Mouse (Mus musculus) stomach, embryonic 15.5 days (tissue): Measurements from ENCODE around the gene Vmn1r31. TPM values are rescaled to one million over a fixed set of nuclear protein-coding genes. Genes with fewer than 3 reads are reported as not detected.

Experiments
- ATAC-seq: fragments of 200-750 bp; cut with Nextera tagmentation; 2 replicates; pipeline ENCODE4 v1.8.0; 2017; ENCODE audit warnings: low read depth, moderate number of reproducible peaks, moderate TSS enrichment; ENCODE audit not compliant: insufficient read depth, low FRiP score
- H3K27ac ChIP-seq: fragments of 300-500 bp; sonication (generic); 2 replicates; pipeline ENCODE4 v1.5.1; 2015; ENCODE audit warnings: mild to moderate bottlenecking, inconsistent platforms
- H3K27me3 ChIP-seq: fragments of 300-500 bp; sonication (generic); replicated peaks from 2 replicates; pipeline ENCODE4 v1.6.1; 2015; ENCODE audit warnings: inconsistent platforms
- H3K36me3 ChIP-seq: fragments of 300-500 bp; sonication (generic); 2 replicates; pipeline ENCODE4 v1.6.1; 2015; ENCODE audit warnings: inconsistent platforms
- H3K4me1 ChIP-seq: fragments of 300-500 bp; sonication (generic); 2 replicates; pipeline ENCODE4 v1.6.1; 2015; ENCODE audit warnings: inconsistent platforms
- H3K4me2 ChIP-seq: fragments of 300-500 bp; sonication (generic); 2 replicates; pipeline ENCODE4 v1.6.1; 2015; ENCODE audit warnings: mild to moderate bottlenecking, inconsistent platforms
- H3K4me3 ChIP-seq: fragments of 300-500 bp; sonication (generic); replicated peaks from 2 replicates; pipeline ENCODE4 v1.5.1; 2015; ENCODE audit warnings: inconsistent platforms
- H3K9ac ChIP-seq: fragments of 300-500 bp; sonication (generic); 2 replicates; pipeline ENCODE4 v1.6.1; 2015; ENCODE audit warnings: inconsistent platforms
- H3K9me3 ChIP-seq: fragments of 300-500 bp; sonication (generic); 2 replicates; pipeline ENCODE4 v1.6.1; 2016; ENCODE audit warnings: inconsistent platforms
- WGBS: fragments of 180-500 bp; shearing (Covaris S2); methylation state at CpG from one replicate; pipeline ENCODE4 v1.1.7; 2015; 5-methylcytosine and 5-hydroxymethylcytosine counted together
- polyA plus RNA-seq: library from polyadenylated mRNA; unstranded; fragments of >200 nt; fragmentation: Nextera tagmentation; extraction: Ambion mirVana; gene quantifications from 2 replicates; pipeline ENCODE4 v1.2.1, GENCODE M21; 2015

Gene Vmn1r31
- not detected in 2 replicates for polyA plus RNA-seq

DNA sequence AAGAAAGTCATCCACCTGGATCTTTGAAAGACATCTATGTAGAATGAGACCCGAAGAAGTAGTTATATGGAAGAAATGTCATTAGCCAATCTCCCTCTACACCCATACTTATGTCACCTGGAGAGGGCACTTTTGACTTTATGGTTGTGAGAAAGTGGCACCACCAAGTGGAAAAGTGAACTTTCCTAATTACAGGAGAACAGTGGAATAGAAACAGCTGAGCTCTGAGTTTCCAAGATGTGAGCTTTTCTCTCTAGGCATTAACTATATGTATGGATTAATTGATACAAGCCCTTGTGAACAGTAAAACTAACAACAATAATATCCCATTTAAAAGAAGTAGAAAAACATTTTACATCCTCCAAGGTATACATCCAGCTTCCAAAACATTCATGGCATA, at the start of gene Vmn1r31:
TSS of gene Vmn1r31 (minus strand) at position 101 of the 400 bp plus-strand sequence.
- Histone ChIP-seq H3K27me3 (no peaks in the 10 kb centered on the region), H3K4me1 (no peaks in the 10 kb centered on the region), H3K4me3 (no peak within 1 kb of the TSS), H3K27ac (no peak within 1 kb of the TSS), H3K36me3 (no peaks in the 10 kb centered on the region), H3K4me2 (no peak within 1 kb of the TSS), H3K9ac (no peak within 1 kb of the TSS), H3K9me3 (no peaks in the 10 kb centered on the region)
- ATAC-seq, result no peak
- WGBS, result 78% methylated on average over 1 of the region's 1 CpGs

DNA sequence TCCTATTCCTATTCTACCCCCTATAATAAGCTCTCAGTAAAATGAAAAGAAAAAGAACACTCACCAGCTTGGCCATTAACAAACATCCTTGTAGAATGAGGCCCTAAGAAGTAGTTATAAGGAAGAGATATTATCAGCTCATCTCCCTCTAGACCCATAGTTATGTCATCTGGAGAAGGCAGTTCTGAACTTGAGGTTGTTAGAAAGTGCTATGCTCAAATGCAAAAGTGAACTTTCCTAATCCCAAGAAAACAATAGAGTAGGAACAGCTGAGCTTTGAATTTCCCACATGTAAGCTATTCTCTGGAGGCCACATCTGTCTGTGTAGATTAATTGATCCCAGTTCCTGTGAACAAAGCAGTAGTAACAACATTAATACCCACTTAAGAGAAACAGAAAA, 31.8 kb downstream of the Vmn1r31 start, which contains the start of gene Vmn1r30:
TSS of gene Vmn1r30 (minus strand) at position 101 of the 400 bp plus-strand sequence.
- Histone ChIP-seq H3K9ac (no peak within 1 kb of the TSS), H3K27ac (no peak within 1 kb of the TSS), H3K4me2 (no peak within 1 kb of the TSS), H3K27me3 (no peaks in the 10 kb centered on the region), H3K9me3 (no peaks in the 10 kb centered on the region), H3K36me3 (no peaks in the 10 kb centered on the region), H3K4me1 (no peaks in the 10 kb centered on the region), H3K4me3 (no peak within 1 kb of the TSS)
- ATAC-seq, result no peak

Other genes starting within 250 kb of the Vmn1r31 start
- gene Vmn1r28, start 213.3 kb downstream of the Vmn1r31 start, polyA plus RNA-seq, result not detected in 2 replicates
- not detected in 2 replicates for gene Vmn1r29, start 173.8 kb downstream of the Vmn1r31 start, polyA plus RNA-seq
- gene Vmn1r30, start 31.9 kb downstream of the Vmn1r31 start, polyA plus RNA-seq, result not detected in 2 replicates
- 64.1 and 66.9 TPM in 2 replicates for gene Abcg2, start 109.2 kb upstream of the Vmn1r31 start, polyA plus RNA-seq